Mouse (Mus musculus): ENCODE measurements around the gene Pitpnm2.

Pitpnm2 gene

GRCm38 (mm10) chr5:124169224-124169621, 80.3 kb downstream of the Pitpnm2 start:
- TF ChIP-seq NANOG (IDR thresholded peaks at IDR 0.05; ENCODE audit: borderline replicate concordance, low read length) = no peak
- TF ChIP-seq CTCF (conservative IDR thresholded peaks at IDR 0.05; ENCODE audit: low read length) = no peak
- TF ChIP-seq POU5F1 (IDR thresholded peaks at IDR 0.05; ENCODE audit: borderline replicate concordance, low read length) = no peak
- H3K27me3 ChIP-seq (ENCODE audit: insufficient read depth, low read length) = peaks cover 24% of the 10 kb centered on the region

GRCm38 (mm10) chr5:124168428-124169223, 80.9 kb downstream of the Pitpnm2 start:
- Histone ChIP-seq H3K4me1 (replicated peaks; ENCODE audit: low read depth, low read length) (peaks cover 29% of the 10 kb centered on the region), H3K4me3 (replicated peaks; ENCODE audit: low read length) (no peak overlapping the region), H3K9me3 (ENCODE audit: low read length) (no peaks in the 10 kb centered on the region), H3K36me3 (ENCODE audit: insufficient read depth, low read length) (no peaks in the 10 kb centered on the region), H3K27me3 (ENCODE audit: insufficient read depth, low read length) (peaks cover 18% of the 10 kb centered on the region)
- TF ChIP-seq POU5F1 (IDR thresholded peaks at IDR 0.05; ENCODE audit: borderline replicate concordance, low read length) (no peak), CTCF (conservative IDR thresholded peaks at IDR 0.05; ENCODE audit: low read length) (no peak), NANOG (IDR thresholded peaks at IDR 0.05; ENCODE audit: borderline replicate concordance, low read length) (no peak)

More at GRCm38 (mm10) chr5:124169224-124169621, 80.3 kb downstream of the Pitpnm2 start:
- Histone ChIP-seq H3K4me3 (replicated peaks; ENCODE audit: low read length) (no peak overlapping the region), H3K36me3 (ENCODE audit: insufficient read depth, low read length) (no peaks in the 10 kb centered on the region), H3K4me1 (replicated peaks; ENCODE audit: low read depth, low read length) (peaks cover 33% of the 10 kb centered on the region), H3K9me3 (ENCODE audit: low read length) (no peaks in the 10 kb centered on the region)

DNA sequence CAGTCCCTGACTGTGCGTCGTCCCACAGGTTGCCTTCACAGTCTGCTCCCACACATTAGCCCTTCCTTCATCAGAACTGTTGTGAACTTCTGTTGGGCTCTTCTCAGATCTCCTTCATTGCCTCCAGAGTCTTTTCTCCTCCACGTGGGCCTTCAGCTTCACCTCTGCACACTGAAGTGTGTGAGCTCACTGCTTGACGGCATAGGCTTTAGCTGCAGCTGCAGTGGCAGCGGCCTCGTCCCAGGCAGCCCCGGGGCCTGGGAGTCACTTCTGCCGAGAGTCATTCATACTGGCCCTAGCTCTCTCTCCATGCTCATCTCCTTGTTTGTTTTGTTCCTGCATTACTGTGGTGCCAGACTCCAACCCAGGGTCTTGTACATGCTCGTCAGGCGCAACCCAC, 81.9 kb downstream of the Pitpnm2 start:
- peaks cover 29% of the 10 kb centered on the region for H3K4me1 ChIP-seq (replicated peaks; ENCODE audit: low read depth, low read length)
- H3K4me3 ChIP-seq (replicated peaks; ENCODE audit: low read length) = no peak overlapping the region
- no peaks in the 10 kb centered on the region for H3K36me3 ChIP-seq (ENCODE audit: insufficient read depth, low read length)
- H3K9me3 ChIP-seq (ENCODE audit: low read length) = no peaks in the 10 kb centered on the region
- TF ChIP-seq CTCF (conservative IDR thresholded peaks at IDR 0.05; ENCODE audit: low read length) (no peak), POU5F1 (IDR thresholded peaks at IDR 0.05; ENCODE audit: borderline replicate concordance, low read length) (no peak), NANOG (IDR thresholded peaks at IDR 0.05; ENCODE audit: borderline replicate concordance, low read length) (no peak)
- peaks cover 9% of the 10 kb centered on the region; the same call in 1 of the 2 replicates for H3K27me3 ChIP-seq (ENCODE audit: insufficient read depth, low read length)

GRCm38 (mm10) chr5:124166741-124167140, 82.8 kb downstream of the Pitpnm2 start:
- TF ChIP-seq CTCF (conservative IDR thresholded peaks at IDR 0.05; ENCODE audit: low read length) (no peak), NANOG (IDR thresholded peaks at IDR 0.05; ENCODE audit: borderline replicate concordance, low read length) (no peak), POU5F1 (IDR thresholded peaks at IDR 0.05; ENCODE audit: borderline replicate concordance, low read length) (no peak)

DNA sequence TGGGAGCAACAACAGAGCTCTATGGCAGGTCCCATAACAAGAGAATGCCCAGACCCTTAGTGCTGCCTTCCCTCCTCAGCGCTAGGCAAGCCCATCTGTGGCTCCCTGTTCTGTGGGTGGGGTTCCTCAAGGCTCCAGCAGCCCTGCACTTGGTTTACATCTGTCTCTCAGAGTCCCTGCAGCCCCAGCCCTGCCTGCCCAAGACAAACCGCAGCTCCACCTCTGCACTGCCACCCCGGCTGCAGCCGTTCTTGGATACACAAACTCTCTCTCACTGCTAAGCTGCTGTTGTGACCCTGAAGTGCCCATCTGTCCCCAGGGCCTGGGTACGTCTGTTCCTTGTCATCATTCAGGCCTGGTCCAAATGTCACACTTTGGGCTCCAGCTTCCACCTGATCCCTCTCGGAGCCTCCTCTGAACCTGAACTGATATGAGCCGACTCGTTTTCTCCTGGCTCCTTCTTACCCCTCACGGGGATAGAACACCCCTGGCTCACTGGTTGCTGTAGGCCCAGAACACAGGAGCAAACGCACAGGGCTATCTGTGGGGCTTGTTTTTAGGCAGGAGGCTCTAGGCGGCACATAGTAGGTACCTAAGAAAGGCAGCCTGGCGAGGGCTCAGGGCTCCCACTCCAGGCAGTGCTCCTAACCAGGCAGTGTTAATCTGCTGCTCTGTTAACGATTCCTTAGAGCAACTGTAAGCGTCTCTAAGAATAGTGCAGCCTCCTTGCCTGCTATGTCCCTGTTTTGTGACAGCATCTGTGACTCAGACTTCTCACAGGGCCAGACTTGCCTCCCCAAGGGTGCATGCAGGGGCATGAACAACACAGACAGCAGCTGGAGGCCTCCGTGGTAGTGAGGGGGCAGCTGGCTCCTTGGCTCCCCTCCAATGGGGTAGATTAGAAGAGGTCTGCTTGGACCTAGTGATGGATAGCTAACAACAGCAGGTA, 83.7 kb downstream of the Pitpnm2 start:
- peaks cover 36% of the 10 kb centered on the region for H3K4me1 ChIP-seq (replicated peaks; ENCODE audit: low read depth, low read length)
- H3K9me3 ChIP-seq (ENCODE audit: low read length) = no peaks in the 10 kb centered on the region
- H3K27me3 ChIP-seq (ENCODE audit: insufficient read depth, low read length) = peaks cover 9% of the 10 kb centered on the region; the same call in 1 of the 2 replicates
- no peaks in the 10 kb centered on the region for H3K36me3 ChIP-seq (ENCODE audit: insufficient read depth, low read length)
- TF ChIP-seq CTCF (conservative IDR thresholded peaks at IDR 0.05; ENCODE audit: low read length) (no peak), POU5F1 (IDR thresholded peaks at IDR 0.05; ENCODE audit: borderline replicate concordance, low read length) (no peak), NANOG (IDR thresholded peaks at IDR 0.05; ENCODE audit: borderline replicate concordance, low read length) (no peak)
- no peak overlapping the region for H3K4me3 ChIP-seq (replicated peaks; ENCODE audit: low read length)

More at GRCm38 (mm10) chr5:124166741-124167140, 82.8 kb downstream of the Pitpnm2 start:
- H3K4me3 ChIP-seq (replicated peaks; ENCODE audit: low read length) = no peak overlapping the region
- H3K27me3 ChIP-seq (ENCODE audit: insufficient read depth, low read length) = peaks cover 9% of the 10 kb centered on the region; the same call in 1 of the 2 replicates
- H3K9me3 ChIP-seq (ENCODE audit: low read length) = no peaks in the 10 kb centered on the region
- H3K4me1 ChIP-seq (replicated peaks; ENCODE audit: low read depth, low read length) = peaks cover 35% of the 10 kb centered on the region
- H3K36me3 ChIP-seq (ENCODE audit: insufficient read depth, low read length) = no peaks in the 10 kb centered on the region

DNA sequence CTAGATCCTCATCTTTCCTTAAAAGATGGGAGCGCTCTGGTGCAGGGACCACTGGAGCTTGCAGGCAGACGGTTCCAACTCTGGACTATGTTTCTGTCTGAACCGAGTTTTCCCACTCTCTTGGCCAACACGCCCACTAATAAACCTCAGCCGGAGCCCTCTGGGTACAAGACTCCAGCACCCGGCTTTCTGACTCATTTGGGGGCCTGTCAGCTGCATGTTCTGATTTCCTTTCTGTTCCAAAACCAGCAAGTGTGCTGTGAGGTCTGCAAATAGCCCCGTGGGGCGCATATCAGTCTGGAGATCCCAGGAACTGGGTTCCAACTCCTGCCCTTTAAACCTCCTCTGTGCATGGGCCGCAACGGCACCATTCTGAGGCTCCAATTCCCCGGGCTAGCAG, 86.1 kb downstream of the Pitpnm2 start:
- no peak for TF ChIP-seq CTCF (conservative IDR thresholded peaks at IDR 0.05; ENCODE audit: low read length)
- no peak for TF ChIP-seq POU5F1 (IDR thresholded peaks at IDR 0.05; ENCODE audit: borderline replicate concordance, low read length)
- no peak for TF ChIP-seq NANOG (IDR thresholded peaks at IDR 0.05; ENCODE audit: borderline replicate concordance, low read length)
- Histone ChIP-seq H3K9me3 (ENCODE audit: low read length) (no peaks in the 10 kb centered on the region), H3K4me1 (replicated peaks; ENCODE audit: low read depth, low read length) (peaks cover 46% of the 10 kb centered on the region), H3K4me3 (replicated peaks; ENCODE audit: low read length) (no peak overlapping the region), H3K36me3 (ENCODE audit: insufficient read depth, low read length) (no peaks in the 10 kb centered on the region), H3K27me3 (ENCODE audit: insufficient read depth, low read length) (no peaks in the 10 kb centered on the region)

DNA sequence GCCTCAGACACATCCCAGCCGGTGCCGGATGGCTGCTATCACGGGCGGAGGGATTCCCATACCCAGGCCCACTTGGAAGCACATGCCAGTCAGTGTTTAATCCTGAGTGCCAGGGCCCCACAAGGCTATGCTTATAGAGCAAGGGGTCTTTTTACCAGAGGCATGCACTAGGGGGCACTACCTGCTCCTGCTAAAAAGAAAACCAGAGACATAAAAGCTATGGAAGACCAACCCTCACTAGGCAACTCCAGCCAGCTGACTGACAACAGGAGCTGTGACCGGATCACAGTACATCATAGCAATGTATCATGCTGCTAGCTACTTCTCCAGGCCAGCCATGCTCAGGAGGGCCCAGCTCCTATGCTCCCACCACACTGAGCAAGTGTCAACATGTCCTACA, 87.0 kb downstream of the Pitpnm2 start:
- TF ChIP-seq CTCF (conservative IDR thresholded peaks at IDR 0.05; ENCODE audit: low read length) (peak; percentile 52), NANOG (IDR thresholded peaks at IDR 0.05; ENCODE audit: borderline replicate concordance, low read length) (no peak)
- Histone ChIP-seq H3K4me1 (replicated peaks; ENCODE audit: low read depth, low read length) (peaks cover 46% of the 10 kb centered on the region), H3K9me3 (ENCODE audit: low read length) (no peaks in the 10 kb centered on the region), H3K4me3 (replicated peaks; ENCODE audit: low read length) (no peak overlapping the region), H3K27me3 (ENCODE audit: insufficient read depth, low read length) (no peaks in the 10 kb centered on the region), H3K36me3 (ENCODE audit: insufficient read depth, low read length) (no peaks in the 10 kb centered on the region)

GRCm38 (mm10) chr5:124161831-124162230, 87.7 kb downstream of the Pitpnm2 start:
- TF ChIP-seq NANOG (IDR thresholded peaks at IDR 0.05; ENCODE audit: borderline replicate concordance, low read length) (no peak), POU5F1 (IDR thresholded peaks at IDR 0.05; ENCODE audit: borderline replicate concordance, low read length) (no peak), CTCF (conservative IDR thresholded peaks at IDR 0.05; ENCODE audit: low read length) (no peak)
- Histone ChIP-seq H3K36me3 (ENCODE audit: insufficient read depth, low read length) (no peaks in the 10 kb centered on the region), H3K9me3 (ENCODE audit: low read length) (no peaks in the 10 kb centered on the region), H3K4me3 (replicated peaks; ENCODE audit: low read length) (no peak overlapping the region), H3K27me3 (ENCODE audit: insufficient read depth, low read length) (no peaks in the 10 kb centered on the region), H3K4me1 (replicated peaks; ENCODE audit: low read depth, low read length) (peaks cover 46% of the 10 kb centered on the region)
